Mouse (Mus musculus) bone marrow, adult 2 months (tissue): ENCODE results near the gene Cacna1e. TPM values are rescaled to one million over a fixed set of nuclear protein-coding genes. Genes with fewer than 3 reads are reported as not detected.

Source experiments
- H3K27ac ChIP-seq: fragments of 200-500 bp; 2 replicates; pipeline ENCODE4 v1.5.1; 2012; ENCODE audit warnings: low read depth, mild to moderate bottlenecking, control low read depth, inconsistent platforms, low read length; ENCODE audit not compliant: control insufficient read depth, poor library complexity, insufficient read depth
- H3K4me1 ChIP-seq: fragments of 200-500 bp; 2 replicates; pipeline ENCODE4 v1.6.1; 2011; ENCODE audit warnings: low read length; ENCODE audit not compliant: control insufficient read depth, insufficient read depth
- H3K4me3 ChIP-seq: fragments of 200-500 bp; replicated peaks from 2 replicates; pipeline ENCODE3; 2011; ENCODE audit warnings: mild to moderate bottlenecking, low read depth, low read length, control low read depth; ENCODE audit not compliant: control insufficient read depth
- CTCF ChIP-seq: fragments of 200-500 bp; IDR thresholded peaks from 2 replicates; pipeline ENCODE4 v1.5.1; 2011; ENCODE audit warnings: low read length, control low read depth; ENCODE audit not compliant: control insufficient read depth, insufficient read depth
- POLR2A ChIP-seq: fragments of 200-500 bp; IDR thresholded peaks from 2 replicates; pipeline ENCODE4 v1.6.1; 2011; ENCODE audit warnings: low read depth, mild to moderate bottlenecking, control low read depth, low read length, borderline replicate concordance; ENCODE audit not compliant: control insufficient read depth
- WGBS: fragments of 180-500 bp; shearing (Covaris S2); methylation state at CpG from one replicate; pipeline ENCODE4 v1.1.7; 2018; 5-methylcytosine and 5-hydroxymethylcytosine counted together
- polyA plus RNA-seq: library from polyadenylated mRNA; stranded (reverse); fragments of >200 nt; gene quantifications from 2 replicates; pipeline ENCODE4 v1.2.4, GENCODE M21; 2011; ENCODE audit warnings: low replicate concordance; ENCODE audit not compliant: missing spikeins, insufficient read depth, insufficient read length

Cacna1e gene
- polyA plus RNA-seq, 1 experiment: 13.6 TPM

- WGBS: 54% methylated on average over 3 of the region's 3 CpGs
- no peak for TF ChIP-seq POLR2A
- TF ChIP-seq CTCF: no peak
- Histone ChIP-seq H3K27ac (no peak overlapping the region), H3K4me3 (no peak overlapping the region), H3K4me1 (no peaks in the 10 kb centered on the region)
Observed at GRCm38 (mm10) chr1:154413138-154413537, 471.2 kb downstream of the Cacna1e start.

- 73% methylated on average over 2 of the region's 2 CpGs for WGBS
- H3K27ac ChIP-seq: no peak overlapping the region
- no peaks in the 10 kb centered on the region for H3K4me1 ChIP-seq
- H3K4me3 ChIP-seq: no peak overlapping the region
- TF ChIP-seq POLR2A (no peak), CTCF (no peak)
Observed at GRCm38 (mm10) chr1:154409051-154409450, 475.2 kb downstream of the Cacna1e start.

GRCm38 (mm10) chr1:154391979-154392378 is 492.3 kb downstream of the Cacna1e start:
- WGBS: 60% methylated on average over 6 of the region's 6 CpGs
- Histone ChIP-seq H3K27ac (no peak overlapping the region), H3K4me1 (no peaks in the 10 kb centered on the region), H3K4me3 (no peak overlapping the region)
- TF ChIP-seq POLR2A (no peak), CTCF (no peak)

Other genes with a start within 250 kb of the Cacna1e start
- gene Ier5, start 215.1 kb upstream of the Cacna1e start, polyA plus RNA-seq: 10.4 and 18.8 TPM in 2 replicates